Mouse (Mus musculus): ENCODE measurements around the gene Sdk2. TPM values are rescaled to one million over a fixed set of nuclear protein-coding genes. Genes with fewer than 3 reads are reported as not detected.

Sdk2 gene
- total RNA-seq, 2 experiments from 2014 or later, result 2.0 to 2.2 TPM

GRCm38 (mm10) chr11:113948676-113949075 is 118.2 kb downstream of the Sdk2 start:
- intact Hi-C loops (cut with DNase I), result no loop called here
- DNase-seq, result no peak

GRCm38 (mm10) chr11:113942101-113942735 is 124.6 kb downstream of the Sdk2 start:
- DNase-seq, result no peak
- intact Hi-C loops (cut with DNase I), result no loop called here

- no peak for DNase-seq
- intact Hi-C loops (cut with DNase I), result no loop called here
Observed at GRCm38 (mm10) chr11:113933678-113934077, 133.2 kb downstream of the Sdk2 start.

GRCm38 (mm10) chr11:113932909-113933308 is 133.9 kb downstream of the Sdk2 start:
- intact Hi-C loops (cut with DNase I), result no loop called here
- DNase-seq, result no peak

GRCm38 (mm10) chr11:113931701-113932100 is 135.1 kb downstream of the Sdk2 start:
- intact Hi-C loops (cut with DNase I), result no loop called here
- DNase-seq, result no peak

- no peak for DNase-seq
- intact Hi-C loops (cut with DNase I), result no loop called here
Observed at GRCm38 (mm10) chr11:113930112-113930511, 136.7 kb downstream of the Sdk2 start.

- intact Hi-C loops (cut with DNase I), result no loop called here
Observed at GRCm38 (mm10) chr11:113928831-113929230, 138.0 kb downstream of the Sdk2 start.

GRCm38 (mm10) chr11:113928291-113928690 is 138.6 kb downstream of the Sdk2 start:
- no peak for DNase-seq
- intact Hi-C loops (cut with DNase I), result no loop called here

More at GRCm38 (mm10) chr11:113928831-113929230, 138.0 kb downstream of the Sdk2 start:
- no peak for DNase-seq

- intact Hi-C loops (cut with DNase I), result no loop called here
Observed at GRCm38 (mm10) chr11:113927826-113928225, 139.0 kb downstream of the Sdk2 start.

GRCm38 (mm10) chr11:113927231-113927630 is 139.6 kb downstream of the Sdk2 start:
- peak; percentile 16 to 43 for DNase-seq

More at GRCm38 (mm10) chr11:113927826-113928225, 139.0 kb downstream of the Sdk2 start:
- no peak for DNase-seq

GRCm38 (mm10) chr11:113923137-113923536 is 143.7 kb downstream of the Sdk2 start:
- no peak for DNase-seq
- intact Hi-C loops (cut with DNase I), result no loop called here

More at GRCm38 (mm10) chr11:113927231-113927630, 139.6 kb downstream of the Sdk2 start:
- intact Hi-C loops (cut with DNase I), result no loop called here

GRCm38 (mm10) chr11:113903131-113903860 is 163.6 kb downstream of the Sdk2 start:
- DNase-seq, result no peak
- intact Hi-C loops (cut with DNase I), result no loop called here

- intact Hi-C loops (cut with DNase I), result no loop called here
- DNase-seq, result no peak
Observed at GRCm38 (mm10) chr11:113901906-113902305, 164.9 kb downstream of the Sdk2 start.

GRCm38 (mm10) chr11:113898671-113899070 is 168.2 kb downstream of the Sdk2 start:
- intact Hi-C loops (cut with DNase I), result no loop called here
- DNase-seq, result no peak

GRCm38 (mm10) chr11:113896006-113896405 is 170.8 kb downstream of the Sdk2 start:
- no peak for DNase-seq
- intact Hi-C loops (cut with DNase I), result no loop called here

GRCm38 (mm10) chr11:113892924-113893323 is 173.9 kb downstream of the Sdk2 start:
- no peak for DNase-seq
- intact Hi-C loops (cut with DNase I), result no loop called here

- intact Hi-C loops (cut with DNase I), result no loop called here
- DNase-seq, result no peak
Observed at GRCm38 (mm10) chr11:113892067-113892466, 174.8 kb downstream of the Sdk2 start.

- intact Hi-C loops (cut with DNase I), result no loop called here
- DNase-seq, result no peak
Observed at GRCm38 (mm10) chr11:113888156-113888750, 178.6 kb downstream of the Sdk2 start.

GRCm38 (mm10) chr11:113886299-113886698 is 180.5 kb downstream of the Sdk2 start:
- intact Hi-C loops (cut with DNase I), result no loop called here

GRCm38 (mm10) chr11:113884962-113885361 is 181.9 kb downstream of the Sdk2 start:
- no peak for DNase-seq
- intact Hi-C loops (cut with DNase I), result no loop called here

More at GRCm38 (mm10) chr11:113886299-113886698, 180.5 kb downstream of the Sdk2 start:
- DNase-seq, result no peak

GRCm38 (mm10) chr11:113883031-113883430 is 183.8 kb downstream of the Sdk2 start:
- intact Hi-C loops (cut with DNase I), result no loop called here
- no peak for DNase-seq
